Mouse (Mus musculus): Measurements from ENCODE around the gene 3300002I08Rik. TPM values are rescaled to one million over a fixed set of nuclear protein-coding genes. Genes with fewer than 3 reads are reported as not detected.
"Not testable (repeated sequence)": the region's sequence is repeated elsewhere in the genome, so short reads cannot be mapped to it uniquely, and the experiment has no call there.

3300002I08Rik gene
- total RNA-seq (2021), result 1 to 10 TPM; 2.2 to 2.9 TPM

- intact Hi-C loops (cut with DNase I), result loop anchor here (10.0 kb wide), 1 partner anchor 47 kb away; no protein-coding TSS in a partner anchor
- DNase-seq (ENCODE audit: low spot score), result peak; percentile 77
These were observed at the start of gene 3300002I08Rik for GRCm38 (mm10) chr2:150362113-150362877. Gene 3300002I08Rik, minus strand, starts transcription at chr2:150362765.

GRCm38 (mm10) chr2:150412146-150412545 is 49.6 kb upstream of the 3300002I08Rik start:
- intact Hi-C loops (cut with DNase I); DNase-seq (ENCODE audit: low spot score): not testable (repeated sequence)

GRCm38 (mm10) chr2:150390198-150390597 is 27.6 kb upstream of the 3300002I08Rik start:
- no peak for DNase-seq (ENCODE audit: low spot score)
- intact Hi-C loops (cut with DNase I), result no loop called here

GRCm38 (mm10) chr2:150385553-150386106 is 23.1 kb upstream of the 3300002I08Rik start:
- intact Hi-C loops (cut with DNase I); DNase-seq (ENCODE audit: low spot score): not testable (repeated sequence)

- intact Hi-C loops (cut with DNase I), result loop anchor here (10.0 kb wide), 1 partner anchor 48 kb away; no protein-coding TSS in a partner anchor
- no peak for DNase-seq (ENCODE audit: low spot score)
These were observed 289 bp upstream of the 3300002I08Rik start for GRCm38 (mm10) chr2:150362878-150363229.

- intact Hi-C loops (cut with DNase I); DNase-seq (ENCODE audit: low spot score): not testable (repeated sequence)
These were observed 5.4 kb downstream of the 3300002I08Rik start for GRCm38 (mm10) chr2:150357136-150357535.

- intact Hi-C loops (cut with DNase I), result no loop called here
- no peak for DNase-seq (ENCODE audit: low spot score)
These were observed 39.2 kb downstream of the 3300002I08Rik start, which contains the start of gene Gm10130 for GRCm38 (mm10) chr2:150323402-150323801. Gene Gm10130, plus strand, starts transcription at chr2:150323702.

- no peak for DNase-seq (ENCODE audit: low spot score)
- intact Hi-C loops (cut with DNase I), result loop anchor here (10.0 kb wide), 1 partner anchor 46 kb away; the partner anchor contains the start of gene 3300002I08Rik
These were observed 43.6 kb downstream of the 3300002I08Rik start for GRCm38 (mm10) chr2:150318973-150319372.

- intact Hi-C loops (cut with DNase I), result loop anchor here (10.0 kb wide), 1 partner anchor 49 kb away; the partner anchor contains the start of gene 3300002I08Rik
These were observed 46.4 kb downstream of the 3300002I08Rik start for GRCm38 (mm10) chr2:150316140-150316539.

GRCm38 (mm10) chr2:150310952-150311884 is 51.3 kb downstream of the 3300002I08Rik start:
- DNase-seq (ENCODE audit: low spot score), result peak; percentile 82
- intact Hi-C loops (cut with DNase I), result loop anchor here (10.0 kb wide), 1 partner anchor 54 kb away; the partner anchor contains the start of gene 3300002I08Rik

More at GRCm38 (mm10) chr2:150316140-150316539, 46.4 kb downstream of the 3300002I08Rik start:
- no peak for DNase-seq (ENCODE audit: low spot score)

GRCm38 (mm10) chr2:150307183-150307773 is 55.3 kb downstream of the 3300002I08Rik start:
- intact Hi-C loops (cut with DNase I), result no loop called here
- no peak for DNase-seq (ENCODE audit: low spot score)

- intact Hi-C loops (cut with DNase I), result no loop called here
- no peak for DNase-seq (ENCODE audit: low spot score)
These were observed 63.5 kb downstream of the 3300002I08Rik start for GRCm38 (mm10) chr2:150299096-150299495.

- intact Hi-C loops (cut with DNase I), result no loop called here
- DNase-seq (ENCODE audit: low spot score), result no peak
These were observed 68.9 kb downstream of the 3300002I08Rik start for GRCm38 (mm10) chr2:150293669-150294068.

Other genes starting within 250 kb of the 3300002I08Rik start
- gene Zfp120, start 226.1 kb downstream of the 3300002I08Rik start, total RNA-seq (2021), result 1 to 10 TPM; 4.7 to 5.6 TPM
- not detected for gene Gm10770, start 183.1 kb downstream of the 3300002I08Rik start, total RNA-seq (2021)
- not detected for gene Gm14139, start 181.0 kb downstream of the 3300002I08Rik start, total RNA-seq (2021)
- gene Zfp937, start 144.7 kb downstream of the 3300002I08Rik start, total RNA-seq (2021), result 1 to 10 TPM; 2.5 to 3.1 TPM
- 1 to 10 TPM; 2.2 TPM for gene Gm21994, start 107.2 kb downstream of the 3300002I08Rik start, total RNA-seq (2021)
- gene Gm14124, start 105.2 kb downstream of the 3300002I08Rik start, total RNA-seq (2021), result under 1 TPM; 0.08 to 0.10 TPM
- 1 to 10 TPM; 1.9 to 2.0 TPM for gene Gm10130, start 39.1 kb downstream of the 3300002I08Rik start, total RNA-seq (2021)
- 1 to 10 TPM; 5.8 to 6.0 TPM for gene Zfp442, start 88.7 kb upstream of the 3300002I08Rik start, total RNA-seq (2021)
- under 1 TPM; 0.10 to 0.11 TPM for gene Zfp345, start 122.3 kb upstream of the 3300002I08Rik start, total RNA-seq (2021)
- not detected for gene Cst7, start 207.7 kb upstream of the 3300002I08Rik start, total RNA-seq (2021)
- 10 to 100 TPM; 52.0 to 55.7 TPM for gene Apmap, start 245.8 kb upstream of the 3300002I08Rik start, total RNA-seq (2021)

All from heart, postnatal 25 days (tissue).